Mouse (Mus musculus): ENCODE results near the gene Tlr13. TPM values are rescaled to one million over a fixed set of nuclear protein-coding genes. Genes with fewer than 3 reads are reported as not detected.

The Tlr13 gene
- 0.31 and 0.35 TPM in 2 replicates for polyA plus RNA-seq (2016; fragmentation: Nextera tagmentation; extraction: Ambion mirVana)

DNA sequence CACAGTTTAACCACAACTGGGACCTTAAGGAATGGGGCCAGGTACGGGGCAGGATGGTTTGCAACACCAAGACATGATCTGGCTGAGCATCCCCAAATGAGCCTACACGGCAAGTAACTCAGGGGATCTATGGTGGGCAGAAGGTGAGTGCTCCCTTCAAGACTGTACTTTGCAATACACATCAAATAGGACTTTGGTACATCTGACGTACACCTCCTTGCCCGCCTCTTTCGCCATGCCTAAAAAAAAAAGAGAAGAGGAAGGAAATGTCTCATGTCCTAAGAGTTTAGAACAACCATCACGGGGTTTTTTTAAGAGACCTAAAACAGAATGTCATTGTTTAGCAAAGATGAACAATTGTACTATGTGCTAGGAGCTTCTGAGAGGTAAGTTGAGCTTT is at the start of gene Tlr13:
Gene Tlr13 (plus strand): TSS at position 269 of the 400 bp plus-strand sequence.
- Histone ChIP-seq H3K27ac (no peak within 1 kb of the TSS), H3K9me3 (no peaks in the 10 kb centered on the region), H3K4me3 (replicated peaks) (no peak within 1 kb of the TSS), H3K27me3 (no peaks in the 10 kb centered on the region), H3K4me2 (no peak within 1 kb of the TSS), H3K36me3 (no peaks in the 10 kb centered on the region), H3K4me1 (replicated peaks) (no peaks in the 10 kb centered on the region), H3K9ac (replicated peaks) (no peak within 1 kb of the TSS)
- WGBS: 84% methylated on average over 6 of the region's 6 CpGs
- ATAC-seq (ENCODE audit: insufficient number of reproducible peaks, insufficient read depth, low FRiP score, low TSS enrichment, low read depth): no peak

DNA sequence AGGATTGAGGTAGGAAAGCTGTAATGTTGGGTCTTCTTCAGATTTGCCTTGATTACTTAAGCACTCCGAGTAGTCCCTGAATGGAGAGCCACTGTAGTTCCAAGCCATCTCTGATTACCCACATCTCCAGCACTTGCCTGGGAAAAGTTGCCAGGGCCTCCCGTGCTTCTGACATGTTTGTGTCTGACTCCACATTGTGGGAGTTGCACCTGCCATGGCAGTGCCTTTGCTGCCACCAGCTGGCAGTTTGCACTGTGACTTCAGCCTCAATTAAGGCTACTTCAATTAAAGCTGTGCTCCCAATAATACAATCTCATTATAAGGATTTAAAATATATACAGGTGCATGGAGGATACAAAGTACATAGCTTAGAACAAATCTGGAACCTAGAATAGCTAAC is 37.5 kb upstream of the Tlr13 start:
- Histone ChIP-seq H3K36me3 (peaks cover 16% of the 10 kb centered on the region), H3K4me2 (no peak overlapping the region), H3K27me3 (no peaks in the 10 kb centered on the region; the same call in 1 of the 2 replicates), H3K4me1 (replicated peaks) (no peaks in the 10 kb centered on the region), H3K9ac (replicated peaks) (no peak overlapping the region), H3K4me3 (replicated peaks) (no peak overlapping the region), H3K9me3 (no peaks in the 10 kb centered on the region), H3K27ac (no peak overlapping the region)
- ATAC-seq (ENCODE audit: insufficient number of reproducible peaks, insufficient read depth, low FRiP score, low TSS enrichment, low read depth): no peak
- WGBS: 51% methylated on average over 2 of the region's 2 CpGs

DNA sequence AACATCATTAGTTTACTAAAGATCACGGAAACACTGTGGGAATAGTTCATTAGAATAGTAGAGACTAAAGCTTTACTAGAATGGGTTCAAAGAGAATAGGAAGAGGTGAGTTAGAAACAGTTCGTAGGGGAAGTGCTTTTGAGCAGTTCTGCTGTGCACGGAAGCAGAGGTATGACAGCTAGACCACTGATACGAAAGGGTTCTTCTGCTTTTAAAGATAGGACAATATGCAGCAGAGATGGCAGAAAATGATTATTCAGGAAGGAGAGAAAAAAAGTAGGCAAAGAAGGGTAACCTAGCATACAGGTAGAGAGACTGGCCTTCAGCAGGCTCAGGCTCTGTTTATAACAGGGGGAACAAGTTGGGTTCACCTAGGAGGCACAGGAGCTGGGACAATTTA is 29.1 kb upstream of the Tlr13 start:
- WGBS: 86% methylated on average over 4 of the region's 4 CpGs
- ATAC-seq (ENCODE audit: insufficient number of reproducible peaks, insufficient read depth, low FRiP score, low TSS enrichment, low read depth): no peak
- Histone ChIP-seq H3K9ac (replicated peaks) (no peak overlapping the region), H3K9me3 (no peaks in the 10 kb centered on the region), H3K4me3 (replicated peaks) (no peak overlapping the region), H3K36me3 (peaks cover 13% of the 10 kb centered on the region), H3K27me3 (no peaks in the 10 kb centered on the region; the same call in 1 of the 2 replicates), H3K27ac (no peak overlapping the region), H3K4me2 (no peak overlapping the region), H3K4me1 (replicated peaks) (no peaks in the 10 kb centered on the region)

DNA sequence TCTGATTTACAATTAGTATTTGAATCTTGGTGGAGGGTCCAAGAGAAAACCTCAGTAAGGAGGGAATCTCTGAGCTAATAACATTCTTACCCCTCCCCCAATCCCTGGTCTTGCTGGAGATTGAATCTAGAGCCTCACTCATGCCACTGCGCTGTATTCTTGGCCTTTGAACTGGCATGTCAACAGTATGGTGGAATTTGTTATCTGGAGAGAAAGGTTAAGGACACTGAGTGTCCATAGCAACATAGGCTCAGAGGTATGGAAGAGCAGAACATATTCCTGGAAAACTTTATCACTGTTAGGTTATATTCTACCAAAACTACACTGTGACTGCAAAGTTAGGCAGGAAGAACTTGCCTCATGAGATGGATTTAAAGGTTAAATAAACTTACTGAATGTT is 28.3 kb upstream of the Tlr13 start:
- Histone ChIP-seq H3K9me3 (no peaks in the 10 kb centered on the region), H3K4me2 (no peak overlapping the region), H3K27me3 (no peaks in the 10 kb centered on the region), H3K36me3 (peaks cover 16% of the 10 kb centered on the region), H3K4me3 (replicated peaks) (no peak overlapping the region), H3K4me1 (replicated peaks) (no peaks in the 10 kb centered on the region), H3K9ac (replicated peaks) (no peak overlapping the region), H3K27ac (no peak overlapping the region)
- no peak for ATAC-seq (ENCODE audit: insufficient number of reproducible peaks, insufficient read depth, low FRiP score, low TSS enrichment, low read depth)
- 88% methylated on average over 1 of the region's 1 CpGs for WGBS

DNA sequence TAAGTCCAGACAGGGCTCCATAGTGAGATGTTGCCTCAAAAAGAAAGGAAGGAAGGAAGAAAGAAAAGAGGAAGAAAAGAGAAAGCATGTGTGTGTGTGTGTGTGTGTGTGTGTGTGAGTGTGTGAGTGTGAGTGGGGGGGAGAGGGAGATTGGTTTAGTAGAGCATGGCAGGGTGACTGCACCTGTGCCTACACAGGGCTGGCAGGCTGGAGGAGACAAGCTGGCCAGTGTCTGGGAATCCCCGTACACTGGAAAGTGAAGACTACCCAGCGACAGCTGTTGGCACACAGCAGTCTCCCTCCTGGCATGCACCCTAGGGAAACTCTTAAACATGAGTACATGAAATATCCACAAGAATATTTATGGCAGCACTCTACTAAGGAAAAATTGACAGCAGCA is 20.2 kb upstream of the Tlr13 start:
- 85% methylated on average over 2 of the region's 2 CpGs for WGBS
- H3K27me3 ChIP-seq: no peaks in the 10 kb centered on the region; the same call in 1 of the 2 replicates

DNA sequence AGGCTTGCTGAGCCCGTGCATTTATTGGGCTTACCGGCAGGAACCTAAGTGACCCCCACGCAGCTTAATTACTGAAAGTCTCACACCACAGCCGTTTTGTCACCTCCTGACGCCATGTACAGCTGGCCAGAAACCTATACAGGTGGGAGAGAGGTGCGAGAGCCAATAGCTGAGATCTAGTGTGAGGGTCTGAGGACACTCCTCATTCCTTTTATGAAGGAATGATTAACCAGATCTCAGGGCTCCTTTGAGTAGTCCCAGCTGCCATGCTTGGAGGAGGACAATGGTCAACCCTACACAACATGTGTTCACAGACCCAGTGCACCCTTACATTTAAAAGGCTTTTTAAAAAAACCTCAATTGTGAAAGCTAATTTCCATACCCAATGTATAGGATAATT is 14.7 kb upstream of the Tlr13 start:
- no peak overlapping the region for H3K4me2 ChIP-seq
- 62% methylated on average over 6 of the region's 6 CpGs for WGBS
- H3K4me1 ChIP-seq (replicated peaks): no peaks in the 10 kb centered on the region
- no peak overlapping the region for H3K4me3 ChIP-seq (replicated peaks)
- H3K27ac ChIP-seq: no peak overlapping the region
- no peaks in the 10 kb centered on the region; the same call in 1 of the 2 replicates for H3K27me3 ChIP-seq
- H3K36me3 ChIP-seq: peaks cover 12% of the 10 kb centered on the region
- no peaks in the 10 kb centered on the region for H3K9me3 ChIP-seq
- no peak for ATAC-seq (ENCODE audit: insufficient number of reproducible peaks, insufficient read depth, low FRiP score, low TSS enrichment, low read depth)
- H3K9ac ChIP-seq (replicated peaks): no peak overlapping the region

More for the DNA sequence above, 20.2 kb upstream of the Tlr13 start:
- Histone ChIP-seq H3K4me1 (replicated peaks) (no peaks in the 10 kb centered on the region), H3K36me3 (peaks cover 15% of the 10 kb centered on the region), H3K4me2 (no peak overlapping the region), H3K9ac (replicated peaks) (no peak overlapping the region), H3K4me3 (replicated peaks) (no peak overlapping the region), H3K9me3 (no peaks in the 10 kb centered on the region), H3K27ac (no peak overlapping the region)
- ATAC-seq (ENCODE audit: insufficient number of reproducible peaks, insufficient read depth, low FRiP score, low TSS enrichment, low read depth): no peak

DNA sequence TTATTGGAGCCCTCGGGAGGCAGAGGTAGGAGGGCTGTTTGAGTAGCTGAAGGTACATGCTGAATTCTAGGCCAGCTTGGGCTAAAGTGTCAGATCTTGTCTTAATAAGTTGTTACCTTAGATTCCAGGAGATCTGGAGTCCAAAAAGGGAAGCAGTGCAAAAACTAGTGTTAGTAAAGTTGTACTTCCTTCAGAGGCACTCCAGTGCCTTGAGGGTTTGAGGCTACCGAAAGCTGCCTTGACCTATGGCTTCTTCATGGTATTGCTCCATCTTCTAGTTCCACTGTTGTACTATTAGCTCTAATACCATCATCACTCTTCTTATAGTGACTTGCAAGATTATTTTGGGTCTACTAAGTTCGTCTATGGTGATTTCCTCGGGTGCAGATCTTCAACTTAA is 13.1 kb upstream of the Tlr13 start:
- H3K27me3 ChIP-seq: no peaks in the 10 kb centered on the region; the same call in 1 of the 2 replicates
- peaks cover 6% of the 10 kb centered on the region; the same call in 1 of the 2 replicates for H3K36me3 ChIP-seq
- no peak for ATAC-seq (ENCODE audit: insufficient number of reproducible peaks, insufficient read depth, low FRiP score, low TSS enrichment, low read depth)
- no peaks in the 10 kb centered on the region for H3K9me3 ChIP-seq
- H3K4me1 ChIP-seq (replicated peaks): no peaks in the 10 kb centered on the region
- no peak overlapping the region for H3K4me2 ChIP-seq
- H3K9ac ChIP-seq (replicated peaks): no peak overlapping the region
- H3K4me3 ChIP-seq (replicated peaks): no peak overlapping the region
- H3K27ac ChIP-seq: no peak overlapping the region
- 86% methylated on average over 4 of the region's 4 CpGs for WGBS

DNA sequence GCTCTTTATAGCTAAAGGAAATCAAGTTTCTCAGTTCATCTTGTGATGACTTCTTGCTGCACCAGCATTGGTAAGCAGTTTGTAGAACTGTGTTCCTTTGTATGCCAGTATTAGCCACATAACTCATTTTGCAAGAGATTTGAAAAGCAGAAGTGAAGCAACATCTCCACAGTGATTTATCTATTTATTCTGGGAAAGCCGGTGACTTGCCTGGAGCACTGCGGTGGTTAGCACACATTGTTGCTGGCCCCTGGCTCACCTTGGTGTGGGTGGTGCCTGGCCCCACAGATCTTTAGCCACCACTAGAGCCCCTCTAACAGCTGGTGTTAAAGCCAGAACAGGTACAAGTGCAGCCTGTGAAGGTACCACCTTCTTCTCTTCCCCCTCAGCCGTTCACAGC is 8.1 kb upstream of the Tlr13 start:
- no peak overlapping the region for H3K27ac ChIP-seq
- no peaks in the 10 kb centered on the region for H3K4me1 ChIP-seq (replicated peaks)
- no peak for ATAC-seq (ENCODE audit: insufficient number of reproducible peaks, insufficient read depth, low FRiP score, low TSS enrichment, low read depth)
- no peaks in the 10 kb centered on the region for H3K36me3 ChIP-seq
- no peaks in the 10 kb centered on the region for H3K9me3 ChIP-seq
- no peak overlapping the region for H3K4me2 ChIP-seq
- H3K9ac ChIP-seq (replicated peaks): no peak overlapping the region
- 69% methylated on average over 3 of the region's 3 CpGs for WGBS
- no peak overlapping the region for H3K4me3 ChIP-seq (replicated peaks)
- 0 out of 2 replicates have a peak, but pooled peaks cover 5% of the 10 kb centered on the region for H3K27me3 ChIP-seq

DNA sequence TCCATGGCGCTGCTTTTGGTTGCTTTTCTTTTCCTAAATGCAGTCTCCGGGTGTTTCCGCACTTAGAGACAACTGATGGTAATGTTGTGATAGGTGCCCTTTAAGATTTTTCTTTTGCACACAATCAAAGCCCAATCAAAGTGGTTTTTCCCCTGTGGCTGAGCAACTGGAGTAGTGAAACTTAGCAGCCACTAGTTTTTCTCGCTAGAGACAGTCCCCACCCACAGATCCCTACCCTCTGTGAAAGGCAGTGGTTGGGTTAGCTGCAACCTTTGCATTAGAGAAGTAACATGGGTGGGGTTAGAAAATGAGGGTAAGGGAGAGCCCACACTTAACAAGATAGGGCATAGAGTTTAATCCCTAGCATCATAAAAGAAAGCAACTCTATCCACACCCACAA is 7.5 kb upstream of the Tlr13 start:
- Histone ChIP-seq H3K4me1 (replicated peaks) (no peaks in the 10 kb centered on the region), H3K9me3 (no peaks in the 10 kb centered on the region), H3K9ac (replicated peaks) (no peak overlapping the region), H3K4me2 (no peak overlapping the region), H3K27ac (no peak overlapping the region), H3K36me3 (no peaks in the 10 kb centered on the region), H3K27me3 (0 out of 2 replicates have a peak, but pooled peaks cover 5% of the 10 kb centered on the region), H3K4me3 (replicated peaks) (no peak overlapping the region)
- WGBS: 81% methylated on average over 4 of the region's 4 CpGs
- no peak for ATAC-seq (ENCODE audit: insufficient number of reproducible peaks, insufficient read depth, low FRiP score, low TSS enrichment, low read depth)

DNA sequence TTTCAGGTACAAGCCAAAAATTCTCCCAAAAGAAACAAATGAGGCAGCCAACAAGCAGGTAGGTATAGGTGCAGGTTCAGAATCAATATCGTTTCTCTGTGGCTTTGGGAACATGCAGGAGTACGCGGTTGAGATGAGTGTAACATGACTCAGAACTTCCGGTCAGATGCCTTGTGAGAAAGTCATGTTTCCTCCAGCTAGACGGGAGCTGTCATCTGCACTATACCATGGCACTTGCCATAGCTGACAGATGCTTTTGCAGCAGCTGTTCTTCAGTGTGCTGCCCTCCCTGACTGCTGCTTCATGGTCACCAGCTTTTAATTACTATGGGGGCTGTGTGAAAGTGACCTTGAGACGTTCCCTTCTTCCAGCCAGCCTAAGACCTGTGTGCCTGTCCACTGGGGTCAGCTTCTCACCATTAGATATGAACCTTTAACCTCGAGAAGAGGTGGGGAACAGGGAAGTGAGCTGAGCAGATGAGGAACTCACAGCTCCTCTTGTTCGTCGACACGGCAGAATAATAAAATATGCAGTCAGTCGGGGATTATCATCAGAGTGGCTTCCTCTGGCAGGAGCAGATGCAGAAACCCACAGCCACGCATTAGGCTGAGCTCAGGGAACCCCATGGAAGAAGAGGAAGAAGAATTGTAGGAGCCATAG is 7.0 kb upstream of the Tlr13 start:
- H3K36me3 ChIP-seq: no peaks in the 10 kb centered on the region
- no peak overlapping the region for H3K9ac ChIP-seq (replicated peaks)
- no peak overlapping the region for H3K27ac ChIP-seq
- no peak for ATAC-seq (ENCODE audit: insufficient number of reproducible peaks, insufficient read depth, low FRiP score, low TSS enrichment, low read depth)
- no peak overlapping the region for H3K4me2 ChIP-seq
- no peaks in the 10 kb centered on the region for H3K9me3 ChIP-seq
- H3K4me3 ChIP-seq (replicated peaks): no peak overlapping the region
- H3K27me3 ChIP-seq: 0 out of 2 replicates have a peak, but pooled peaks cover 5% of the 10 kb centered on the region
- WGBS: 60% methylated on average over 12 of the region's 12 CpGs
- no peaks in the 10 kb centered on the region for H3K4me1 ChIP-seq (replicated peaks)

DNA sequence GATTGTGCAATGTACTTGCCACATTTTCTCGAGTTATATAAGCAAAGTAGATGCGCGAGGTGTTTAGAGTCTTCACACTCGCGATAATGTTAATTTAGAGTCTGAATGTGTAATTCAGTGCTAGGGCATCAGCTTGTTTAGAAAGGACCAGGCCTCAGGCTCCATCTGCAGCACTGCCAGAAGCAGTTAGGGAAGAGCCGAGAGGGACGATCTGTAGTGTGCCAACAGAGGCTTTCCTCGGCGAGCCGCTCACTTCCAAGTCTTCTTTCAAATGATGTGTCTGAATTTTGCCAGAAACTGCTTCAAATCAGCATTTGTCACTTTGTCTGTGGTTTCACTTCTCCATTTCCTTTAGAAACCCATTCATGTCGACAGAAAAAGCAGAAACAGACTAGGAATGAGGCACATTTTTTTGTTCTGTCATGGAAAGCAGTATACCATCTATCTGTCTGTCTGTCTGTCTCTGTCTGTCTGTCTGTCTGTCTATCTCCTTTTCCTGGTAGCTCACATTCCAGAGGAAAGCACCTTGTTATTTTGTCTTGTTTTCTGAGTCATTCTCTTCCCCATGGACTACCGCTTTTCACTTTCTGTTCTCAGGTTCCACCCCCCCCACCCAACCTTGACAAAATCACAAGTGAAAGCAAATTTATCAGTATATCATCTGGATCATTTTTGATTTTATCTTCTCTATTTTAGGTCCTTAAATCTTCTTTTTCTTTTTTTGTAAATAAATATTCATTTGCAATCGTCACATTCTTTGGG is 3.5 kb upstream of the Tlr13 start:
- Histone ChIP-seq H3K9me3 (no peaks in the 10 kb centered on the region), H3K4me2 (no peak overlapping the region), H3K4me1 (replicated peaks) (no peaks in the 10 kb centered on the region), H3K27me3 (0 out of 2 replicates have a peak, but pooled peaks cover 5% of the 10 kb centered on the region), H3K9ac (replicated peaks) (no peak overlapping the region), H3K27ac (no peak overlapping the region), H3K36me3 (no peaks in the 10 kb centered on the region), H3K4me3 (replicated peaks) (no peak overlapping the region)
- ATAC-seq (ENCODE audit: insufficient number of reproducible peaks, insufficient read depth, low FRiP score, low TSS enrichment, low read depth): no peak
- 86% methylated on average over 13 of the region's 13 CpGs for WGBS

Data from limb, embryonic 12.5 days (tissue).